Mouse (Mus musculus): ENCODE results near the gene Cd300lg. TPM values are rescaled to one million over a fixed set of nuclear protein-coding genes. Genes with fewer than 3 reads are reported as not detected.

Gene Cd300lg
- total RNA-seq, 2 experiments from 2014 or later = 13.1 to 16.5 TPM

DNA sequence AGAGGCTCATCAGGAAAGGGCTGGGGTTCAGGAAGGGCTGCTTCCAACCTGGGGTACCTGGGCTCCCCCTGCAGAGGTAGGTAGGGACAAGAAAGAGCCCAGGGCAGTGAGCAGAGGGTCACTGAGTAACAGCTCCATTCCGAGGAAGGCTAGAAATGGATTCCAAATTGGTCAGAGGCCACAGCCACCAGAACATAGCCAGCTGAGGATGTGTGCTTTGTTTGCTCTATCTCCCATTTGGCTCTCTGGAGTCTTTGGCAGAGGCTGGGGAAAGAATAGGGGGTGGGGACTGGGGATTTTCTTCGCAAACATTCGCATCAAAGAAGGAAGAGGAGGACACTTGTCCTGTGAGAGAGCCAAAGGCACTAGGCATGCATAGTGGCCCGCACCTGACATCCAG, 10.6 kb downstream of the Cd300lg start:
- DNase-seq = peak; percentile 46

DNA sequence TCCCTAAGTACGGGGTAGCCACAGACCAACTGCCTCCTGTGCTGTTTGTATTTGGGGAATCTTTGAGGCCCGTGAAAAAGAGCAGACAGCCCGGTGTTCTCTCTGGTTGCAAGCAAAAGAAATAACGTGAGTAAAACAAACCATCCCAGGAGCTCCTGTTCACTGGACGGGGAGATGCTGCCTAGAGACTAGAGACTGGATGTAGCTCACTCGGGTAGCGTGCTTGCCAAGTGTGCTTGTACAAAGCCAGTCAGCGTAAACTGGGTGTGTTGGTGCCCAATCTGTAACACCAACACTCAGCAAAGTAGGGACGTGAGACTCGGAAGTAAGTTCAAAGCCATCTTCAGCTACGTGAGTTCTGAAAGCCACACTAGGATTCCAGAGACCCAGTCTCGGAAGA, 11.4 kb downstream of the Cd300lg start:
- no peak for DNase-seq

DNA sequence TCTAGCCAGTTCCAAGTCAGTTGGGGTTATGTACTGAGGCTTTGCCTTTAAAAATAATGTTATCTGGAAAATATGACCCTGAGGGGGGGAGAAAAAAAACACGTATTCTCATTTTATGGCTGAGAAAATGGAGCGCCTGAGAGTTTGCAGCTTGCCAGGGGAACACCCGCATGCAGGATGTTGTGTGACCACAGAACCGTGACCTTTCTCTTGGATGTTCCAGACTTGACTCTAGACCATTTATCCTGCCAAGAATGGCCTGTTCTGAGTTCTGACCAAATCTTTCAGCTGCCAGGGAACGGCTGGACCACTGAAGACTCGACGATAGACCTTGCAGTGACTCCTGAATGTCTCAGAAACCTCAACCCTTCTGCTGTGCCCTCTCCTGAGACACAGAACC, 11.9 kb downstream of the Cd300lg start:
- DNase-seq = peak; percentile 50

DNA sequence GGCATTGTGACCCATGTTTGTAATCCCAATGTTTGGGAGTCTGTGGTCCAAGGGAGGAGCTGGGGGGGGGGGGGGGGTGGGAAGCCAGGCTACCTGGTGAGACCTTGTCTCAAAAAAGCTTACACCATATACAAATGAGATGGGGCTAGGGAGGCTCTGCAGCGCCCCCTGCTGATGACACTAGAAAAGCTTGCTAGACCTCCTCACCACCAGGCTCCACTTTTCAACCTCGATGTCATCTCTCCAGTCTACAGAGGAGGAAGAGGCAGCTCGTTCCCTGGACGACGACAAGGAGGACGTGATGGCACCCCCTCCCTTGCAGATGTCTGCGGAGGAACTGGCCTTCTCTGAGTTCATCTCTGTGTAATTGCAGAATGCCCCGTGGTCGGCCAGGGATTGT, 12.5 kb downstream of the Cd300lg start:
- no peak for DNase-seq

DNA sequence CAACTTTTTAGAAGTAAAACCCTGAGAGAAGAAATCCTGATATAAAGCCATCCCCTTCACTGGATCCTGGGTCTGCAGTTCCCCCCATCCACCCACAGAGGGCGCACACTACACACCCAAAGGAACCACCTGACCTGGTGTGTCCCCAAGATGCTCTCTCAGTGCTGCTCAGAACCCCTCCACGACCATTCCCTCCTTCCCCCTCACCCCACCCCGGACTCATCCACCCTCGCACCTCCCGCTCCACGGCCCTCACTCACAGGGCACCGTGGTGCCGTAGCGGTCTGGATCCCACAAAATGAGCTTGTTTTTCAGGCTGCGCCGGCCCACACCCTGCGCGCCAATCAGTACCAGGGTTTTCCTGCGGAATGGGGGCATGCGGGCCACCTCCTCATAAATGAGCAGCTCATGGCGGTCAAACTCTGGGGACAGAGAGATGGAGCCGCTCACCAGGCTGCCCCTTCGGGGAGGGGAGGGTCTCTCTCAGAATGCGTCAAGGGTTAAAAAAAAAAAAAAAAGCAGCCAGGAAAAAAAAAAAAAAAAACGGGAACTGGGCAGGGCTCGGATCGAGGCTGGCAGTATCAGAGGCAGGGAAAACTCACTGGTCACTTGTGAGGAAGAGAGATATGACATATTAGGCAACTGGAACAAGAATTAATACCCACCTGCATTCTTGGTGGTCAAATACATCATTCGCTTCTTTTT, 20.1 kb downstream of the Cd300lg start:
- DNase-seq = peak; percentile 69

DNA sequence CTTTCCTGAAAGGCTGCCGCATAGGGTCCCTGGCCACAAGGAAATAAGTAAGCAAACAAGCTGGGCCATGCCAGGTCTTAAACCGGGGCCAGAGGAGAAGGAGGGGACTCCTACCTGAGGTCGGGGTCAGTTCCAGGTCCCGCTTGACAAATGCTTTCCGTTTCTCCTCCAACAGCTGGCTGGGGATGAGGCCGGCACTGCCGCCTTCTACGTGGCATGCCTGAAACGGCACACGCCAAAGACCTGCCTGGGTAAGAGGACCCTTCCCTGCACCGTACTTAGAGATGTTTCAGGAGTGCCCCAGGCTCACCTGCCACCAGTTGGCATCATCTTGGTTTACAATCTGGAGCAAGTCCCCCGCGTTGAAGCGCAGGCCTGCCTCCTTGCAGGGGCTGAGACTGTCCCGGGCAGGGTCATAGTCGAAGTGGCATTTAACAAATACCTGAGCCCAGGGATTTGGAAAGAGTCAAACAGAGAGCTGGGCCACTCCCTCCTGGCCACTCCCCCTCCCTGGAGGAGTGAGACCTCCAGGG, 20.7 kb downstream of the Cd300lg start:
- no peak for DNase-seq

DNA sequence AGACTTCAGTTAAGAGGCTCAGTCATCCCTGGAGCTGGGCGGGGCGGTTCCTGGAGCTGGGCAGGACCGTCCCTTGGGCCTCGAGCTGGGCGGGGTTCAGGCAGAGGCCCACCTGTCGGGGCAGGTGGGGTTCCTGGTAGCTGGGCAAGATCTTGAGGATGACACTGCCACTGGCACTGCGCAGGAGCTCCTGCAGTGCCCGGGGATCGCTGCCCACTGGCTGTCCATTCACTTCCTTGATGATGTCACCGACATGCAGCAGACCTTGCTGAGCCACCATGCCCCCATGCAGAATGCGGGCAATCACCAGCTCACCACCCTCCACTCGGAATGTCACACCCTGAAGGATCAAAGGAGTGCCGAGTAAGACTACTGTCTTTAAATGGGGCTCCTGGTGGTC, 21.8 kb downstream of the Cd300lg start:
- no peak for DNase-seq

DNA sequence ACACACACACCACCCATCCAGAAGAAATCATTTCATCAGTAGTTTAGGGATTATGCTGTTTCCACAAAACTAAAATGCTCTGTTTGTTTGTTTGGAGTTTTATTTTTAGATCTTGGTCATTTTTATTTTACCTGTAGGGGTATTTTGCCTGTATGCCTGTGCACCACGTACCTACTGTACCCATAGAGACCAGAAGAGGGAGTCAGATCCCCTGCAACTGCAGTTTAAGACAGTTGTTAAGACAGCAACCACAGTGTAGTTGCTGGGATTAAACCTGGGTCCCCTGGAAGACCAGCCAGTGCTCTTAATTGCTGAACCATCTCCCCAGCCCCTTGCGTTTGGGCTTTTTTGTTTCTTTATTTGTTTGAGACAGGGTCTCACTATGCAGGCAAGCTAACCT, 27.7 kb downstream of the Cd300lg start:
- DNase-seq = no peak

DNA sequence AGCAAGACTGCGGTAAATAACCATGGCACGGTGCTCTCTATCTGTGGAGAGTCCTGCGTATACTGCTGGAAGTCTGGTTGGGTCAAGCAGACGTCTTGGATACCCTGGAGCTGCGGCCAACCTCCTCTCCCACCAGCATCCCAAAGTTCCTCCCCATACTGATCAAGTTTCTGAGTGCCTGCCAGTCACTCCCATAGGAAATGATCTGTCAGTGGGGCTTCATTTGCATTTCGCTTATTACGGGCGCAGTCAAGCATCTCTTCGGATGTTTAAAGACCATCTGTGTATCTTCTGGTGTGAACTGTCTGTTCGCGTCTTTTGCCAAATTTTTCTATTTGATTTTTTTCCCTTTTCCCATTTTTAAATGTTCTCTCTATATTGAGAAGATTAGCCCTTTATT, 28.3 kb downstream of the Cd300lg start:
- no peak for DNase-seq

DNA sequence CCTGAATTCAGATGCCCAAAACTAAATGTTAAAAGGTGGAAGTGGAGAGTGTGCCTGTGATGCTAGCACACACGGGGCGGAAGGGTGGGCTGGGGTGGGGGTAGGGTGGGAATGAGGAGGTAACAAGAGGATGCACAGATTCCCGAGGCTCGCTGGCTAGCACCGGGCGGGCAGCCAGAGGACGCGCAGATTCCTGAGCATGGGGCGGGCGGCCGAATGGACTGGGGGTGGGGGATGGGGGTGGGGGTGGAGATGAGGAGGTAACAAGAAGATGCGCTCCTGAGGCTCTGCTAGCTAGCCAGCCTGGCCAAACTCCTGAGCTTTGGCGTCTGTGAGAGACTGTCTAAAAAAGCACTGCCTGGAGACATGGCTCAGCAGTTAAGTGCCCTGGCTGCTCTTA, 29.1 kb downstream of the Cd300lg start:
- DNase-seq = no peak

DNA sequence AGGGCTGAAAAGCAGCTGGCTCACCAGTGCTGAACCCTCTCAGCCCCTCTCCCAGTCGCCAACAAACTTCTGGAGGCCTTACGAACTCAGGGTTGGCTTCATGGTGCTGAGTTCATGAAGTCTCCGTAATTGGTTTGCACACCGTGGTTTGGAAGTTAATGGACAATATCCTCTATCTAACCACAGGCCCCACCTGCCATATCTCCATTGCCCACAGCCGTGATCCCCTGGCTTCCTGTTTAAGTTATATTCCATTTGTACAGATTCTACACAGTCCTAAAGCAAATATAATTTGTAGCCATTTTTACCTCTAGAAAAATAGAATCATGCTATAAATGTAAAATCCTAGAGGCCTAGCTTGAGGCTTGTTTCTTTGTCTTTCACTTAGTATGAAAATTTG, 31.4 kb downstream of the Cd300lg start:
- DNase-seq = no peak

DNA sequence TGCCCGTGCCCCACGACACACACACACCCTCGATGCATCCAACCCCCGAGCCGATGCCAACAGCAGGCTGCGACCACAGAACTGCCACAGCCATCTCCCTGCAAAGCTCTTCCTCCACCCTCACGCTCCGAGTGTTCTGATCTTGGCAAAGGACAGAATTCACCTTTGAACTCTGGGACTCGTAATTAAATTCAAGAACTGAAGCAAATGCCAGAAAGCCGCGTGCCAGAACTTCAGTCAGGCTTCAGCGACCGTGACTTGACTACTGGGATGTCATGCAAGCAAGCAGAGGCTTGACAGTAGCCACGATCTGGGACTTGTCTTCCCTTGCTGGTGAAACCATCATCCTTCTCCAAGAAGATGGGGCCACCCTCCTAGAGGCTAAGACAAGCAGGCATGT, 32.4 kb downstream of the Cd300lg start:
- DNase-seq = no peak

DNA sequence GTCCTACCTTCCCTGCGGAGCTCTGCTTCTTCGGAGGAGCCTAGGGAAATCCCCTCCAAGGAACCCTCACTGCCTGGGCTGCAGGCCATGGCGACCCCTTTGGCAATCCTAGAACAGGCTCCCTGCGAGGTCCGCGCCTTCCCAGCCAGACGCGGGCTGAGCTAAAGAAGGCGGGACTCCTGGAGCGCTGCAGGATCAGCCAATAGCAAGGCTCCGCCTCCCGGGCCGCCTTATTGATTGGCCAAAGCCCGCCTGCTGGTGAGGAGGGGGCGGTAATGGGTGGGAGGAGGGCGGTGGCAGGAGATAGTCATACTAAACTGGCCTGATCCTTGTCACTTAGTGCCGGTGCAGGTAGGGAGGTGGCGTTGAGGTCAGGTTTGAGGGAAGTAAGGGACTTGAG, 41.0 kb downstream of the Cd300lg start:
- DNase-seq = peak; percentile 46

DNA sequence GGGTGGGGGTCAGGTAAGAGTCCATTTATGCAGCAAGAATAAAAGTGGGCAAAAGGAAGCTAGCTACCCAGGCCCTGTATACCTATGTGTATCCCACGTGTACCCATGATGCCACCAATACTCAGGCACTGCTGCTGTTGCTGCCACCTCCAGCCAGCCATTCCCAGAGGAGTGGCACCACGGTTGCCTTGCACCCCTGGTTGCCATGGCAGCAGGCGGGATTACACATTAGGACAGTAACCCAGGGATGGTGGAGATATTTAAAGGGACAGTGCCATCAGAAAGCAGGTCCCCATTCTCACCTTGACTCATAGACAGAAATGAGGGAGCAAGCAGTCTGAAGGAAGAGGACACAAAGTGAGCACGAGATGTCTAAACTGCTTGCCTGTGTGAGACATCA, 41.9 kb downstream of the Cd300lg start:
- DNase-seq = no peak

DNA sequence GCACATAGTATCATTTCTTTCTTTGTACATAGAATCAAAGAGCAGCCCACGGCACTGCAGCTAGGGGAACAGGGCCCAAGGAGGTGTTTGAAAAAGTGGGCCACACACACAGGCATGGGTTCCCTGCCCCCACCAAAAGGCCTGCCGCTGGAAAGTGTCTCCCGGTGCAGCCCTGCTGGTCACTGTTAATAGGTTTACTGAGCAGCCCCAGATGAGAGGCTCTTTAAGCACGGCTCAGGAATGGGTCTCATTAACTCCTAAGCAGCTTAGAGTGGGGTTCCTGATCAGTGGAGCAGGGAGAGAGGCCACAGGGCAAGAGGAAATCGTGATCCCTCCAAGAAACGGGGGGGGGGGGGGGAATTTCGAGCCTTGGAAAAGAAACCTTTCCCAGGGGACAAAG, 42.9 kb downstream of the Cd300lg start:
- no peak for DNase-seq

DNA sequence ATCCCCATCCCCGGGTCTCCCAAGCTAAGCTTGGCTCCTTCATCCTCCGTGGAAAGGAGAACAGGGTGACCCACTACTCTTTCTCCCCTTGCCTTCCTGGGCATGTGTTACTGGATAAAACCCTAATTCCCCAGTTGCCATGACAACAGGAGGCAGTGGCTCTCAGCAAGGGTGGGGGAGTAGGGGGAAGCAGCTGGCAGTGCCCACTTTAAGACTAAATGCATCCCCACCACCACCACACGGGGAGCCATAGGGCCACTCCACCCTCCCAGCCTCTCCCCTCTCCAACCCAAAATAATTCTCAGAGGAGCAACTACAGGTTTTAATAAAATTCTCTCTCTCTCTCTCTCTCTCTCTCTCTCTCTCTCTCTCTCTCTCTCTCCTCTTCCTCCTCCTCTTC, 45.0 kb downstream of the Cd300lg start:
- DNase-seq = no peak

DNA sequence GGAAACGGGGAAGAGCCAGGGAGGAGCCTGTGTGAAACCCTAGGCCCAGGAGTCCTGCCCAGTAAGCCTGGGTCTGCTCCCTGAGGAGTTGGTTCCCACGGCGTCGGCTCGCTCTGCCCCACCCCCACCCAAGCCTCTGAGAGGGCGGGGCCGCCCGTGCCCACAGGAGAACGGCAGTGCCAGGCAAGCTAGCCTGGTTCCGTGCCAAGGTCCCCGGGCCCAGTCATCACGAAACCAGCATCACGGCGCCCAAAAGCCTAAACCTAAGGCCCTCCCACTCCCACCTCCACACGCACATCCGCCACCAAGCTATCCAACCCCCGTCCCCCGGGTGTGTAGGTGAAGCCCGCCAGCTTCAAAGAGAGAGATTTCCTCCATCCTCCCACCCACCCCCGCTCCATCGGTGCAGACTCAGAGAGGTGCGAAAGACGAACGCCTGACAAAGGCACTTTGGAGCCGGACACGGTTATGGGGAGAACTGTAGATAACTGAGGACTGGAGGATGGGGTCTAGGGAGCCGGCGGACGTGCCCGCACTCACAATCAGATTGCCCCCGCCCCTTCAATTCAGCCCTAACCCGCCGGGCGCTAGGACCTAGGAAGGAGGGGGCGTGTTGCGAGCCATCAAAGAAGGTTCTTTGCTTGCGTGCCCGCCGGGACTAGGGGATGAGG, 45.9 kb downstream of the Cd300lg start:
- DNase-seq = peak; percentile 43

DNA sequence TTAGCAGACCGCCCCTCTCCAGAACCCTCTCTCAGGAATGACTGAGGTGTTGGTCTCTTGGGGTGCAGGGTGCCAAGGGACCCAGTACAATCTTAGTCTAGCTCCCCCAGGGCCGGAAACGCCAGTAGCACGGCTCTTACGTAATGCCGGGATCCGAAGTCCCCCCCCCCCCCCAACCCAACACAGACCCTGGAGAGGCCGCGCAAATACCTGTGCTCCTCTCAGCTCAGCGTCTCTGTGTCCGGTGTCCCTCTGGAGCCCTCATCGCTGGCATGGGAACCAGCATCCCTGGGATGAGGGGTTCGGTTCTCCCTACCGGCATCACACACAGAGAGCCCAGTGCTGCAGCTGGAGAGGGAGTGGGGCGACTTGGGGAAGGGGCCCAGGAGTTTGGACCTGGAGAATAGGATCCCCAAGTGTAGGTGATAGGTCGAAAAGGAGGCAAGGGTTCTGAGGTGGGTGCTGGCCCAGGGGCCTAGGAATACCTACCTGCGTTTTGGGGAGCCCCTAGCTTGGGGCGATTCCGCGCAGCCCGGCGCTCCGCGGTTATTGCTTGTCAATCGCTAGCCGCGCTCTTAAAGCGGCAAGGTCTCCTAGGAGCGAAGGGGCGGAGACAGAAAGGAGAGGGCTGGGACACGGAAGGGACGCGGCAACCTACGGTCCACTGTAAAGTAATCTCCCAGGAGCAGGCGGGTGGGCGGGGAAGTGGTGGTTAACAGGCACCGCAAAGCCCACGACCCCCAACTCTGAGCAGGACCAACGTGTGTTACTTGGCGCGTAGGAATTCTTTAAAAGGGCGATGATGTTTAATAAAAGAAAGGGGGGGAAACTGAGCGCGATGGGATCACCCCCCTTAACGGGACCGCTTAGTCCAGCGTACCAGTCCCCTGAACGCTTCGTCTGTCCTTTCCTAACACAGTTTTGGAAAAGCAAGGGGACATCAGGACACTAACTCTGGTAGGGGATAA, 46.9 kb downstream of the Cd300lg start, which contains the start of gene Mpp2:
Mpp2 (minus strand) TSS at position 585 of the 968 bp plus-strand sequence.
- DNase-seq = peak; percentile 36

DNA sequence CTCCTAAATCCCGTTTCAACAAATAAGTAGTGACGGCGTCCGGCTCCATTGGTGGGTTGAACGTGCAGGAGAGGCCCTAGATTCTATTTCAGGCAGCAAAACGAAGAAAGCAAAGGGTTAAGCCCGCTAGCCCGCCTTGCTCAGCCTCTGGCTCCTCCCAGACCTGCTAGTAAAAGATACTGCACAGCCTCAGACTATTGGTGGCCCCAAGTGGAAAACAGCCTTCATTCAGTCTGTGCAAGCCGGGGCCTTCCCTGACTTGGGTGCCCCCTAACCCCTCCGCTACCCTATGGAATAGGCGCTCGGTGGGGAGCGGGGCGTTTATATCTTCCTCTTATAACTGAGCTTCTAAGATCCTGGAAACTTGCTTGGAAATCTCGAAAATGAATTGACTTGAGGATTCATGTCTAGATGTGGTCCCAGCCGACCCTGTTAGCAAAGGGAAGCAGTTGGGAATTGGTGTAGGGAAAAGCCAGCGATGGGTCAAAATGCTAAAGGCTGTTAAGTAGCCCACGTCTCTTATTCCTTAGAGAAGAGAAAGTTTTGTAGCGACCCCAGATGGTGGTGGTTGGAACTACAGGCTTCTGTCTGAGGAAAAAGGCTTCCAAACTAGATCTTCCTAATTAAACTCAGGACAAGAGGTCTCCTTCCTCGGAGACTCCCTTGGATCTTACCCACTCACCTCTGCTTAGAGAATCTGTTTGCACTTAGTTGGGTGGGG, 47.9 kb downstream of the Cd300lg start:
- DNase-seq = no peak

DNA sequence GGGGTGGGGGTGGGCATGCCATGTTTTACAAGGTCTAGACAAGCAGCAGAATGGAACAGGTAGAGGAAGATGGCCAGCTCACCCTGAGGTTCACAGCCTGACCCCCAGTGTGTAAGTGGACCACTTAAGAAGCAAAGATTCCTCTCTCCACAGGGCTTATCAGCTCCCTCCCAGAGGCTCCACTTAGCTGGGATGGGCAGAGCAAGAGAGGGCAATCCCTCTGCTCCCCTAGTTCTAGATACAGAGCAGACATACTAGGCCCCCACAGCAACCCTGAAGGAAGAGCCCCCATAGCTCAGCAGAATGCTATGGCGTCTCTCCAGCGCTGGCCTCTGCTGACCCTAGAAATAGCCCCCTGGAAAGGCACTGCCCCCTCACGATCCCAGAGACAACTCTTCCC, 54.4 kb downstream of the Cd300lg start:
- DNase-seq = no peak

DNA sequence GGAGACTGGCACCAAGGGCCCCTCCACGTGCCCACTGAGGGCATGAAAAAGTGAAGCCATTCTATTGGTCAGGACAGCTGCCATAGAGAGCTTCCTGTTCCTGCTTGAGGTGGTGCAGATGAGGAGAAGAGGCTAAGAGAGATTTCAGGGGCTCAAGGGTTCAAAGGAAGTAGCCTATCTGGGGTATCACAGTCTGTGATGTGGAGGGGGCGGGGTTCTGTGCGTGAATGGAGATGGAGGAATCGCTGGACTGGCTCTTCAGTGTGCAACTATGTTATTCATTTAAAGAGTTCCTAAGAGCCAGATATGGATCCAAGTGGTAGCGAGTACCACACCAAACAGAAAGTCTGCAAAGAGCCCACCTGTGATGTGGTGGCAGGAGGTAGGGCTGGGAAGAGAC, 55.1 kb downstream of the Cd300lg start:
- no peak for DNase-seq

DNA sequence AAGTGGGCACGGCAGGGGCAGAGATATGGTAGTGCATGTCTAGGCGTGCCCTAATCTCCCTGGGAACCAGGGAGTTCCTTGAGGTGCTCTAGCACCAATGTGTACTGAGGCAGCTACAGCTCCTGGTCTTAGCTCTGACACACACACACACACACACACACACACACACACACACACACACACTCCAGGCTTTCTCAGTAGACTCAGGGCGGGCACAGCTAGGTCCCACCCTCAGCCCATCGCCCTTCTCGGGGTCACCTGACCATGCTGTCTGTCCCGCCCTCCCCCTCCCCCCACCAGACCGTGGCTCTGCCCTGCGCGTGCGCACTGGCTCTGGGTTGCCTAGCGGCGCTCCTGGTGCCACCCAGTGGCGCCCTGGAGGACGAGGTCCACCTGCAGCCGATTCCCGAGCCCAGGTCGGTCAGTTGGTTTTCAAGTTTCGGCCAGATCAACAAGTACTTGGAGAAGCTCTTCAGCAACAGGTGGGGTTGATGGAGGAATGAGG, 55.6 kb downstream of the Cd300lg start:
- DNase-seq = peak; percentile 48
